Mouse (Mus musculus) olfactory bulb, adult 2 months (tissue): Measurements from ENCODE around the gene Brf1. TPM values are rescaled to one million over a fixed set of nuclear protein-coding genes. Genes with fewer than 3 reads are reported as not detected.
A peak's percentile ranks its signal among the peaks of the same experiment; 100 is the strongest.

ENCODE experiments used
- H3K27ac ChIP-seq: fragments of 200-500 bp; 2 replicates; pipeline ENCODE4 v1.5.1; 2012; ENCODE audit warnings: low read depth, low read length; ENCODE audit not compliant: insufficient read depth
- H3K4me1 ChIP-seq: fragments of 200-500 bp; 2 replicates; pipeline ENCODE4 v1.6.1; 2012; ENCODE audit warnings: low read length; ENCODE audit not compliant: control insufficient read depth, insufficient read depth
- H3K4me3 ChIP-seq: fragments of 200-500 bp; 2 replicates; pipeline ENCODE4 v1.5.1; 2012; ENCODE audit warnings: mild to moderate bottlenecking, low read depth, low read length, moderate library complexity; ENCODE audit not compliant: insufficient read depth
- CTCF ChIP-seq: fragments of 200-500 bp; IDR thresholded peaks from 2 replicates; pipeline ENCODE4 v1.5.1; 2012; ENCODE audit warnings: low read depth, mild to moderate bottlenecking, low read length, moderate library complexity; ENCODE audit not compliant: insufficient read depth
- POLR2A ChIP-seq: fragments of 200-500 bp; IDR thresholded peaks from 2 replicates; pipeline ENCODE4 v1.6.1; 2012; ENCODE audit warnings: mild to moderate bottlenecking, low read depth, low read length, moderate library complexity; ENCODE audit not compliant: insufficient read depth
- WGBS: fragments of 180-500 bp; shearing (Covaris S2); methylation state at CpG from one replicate; pipeline ENCODE4 v1.1.7; 2018; 5-methylcytosine and 5-hydroxymethylcytosine counted together
- polyA plus RNA-seq: library from polyadenylated mRNA; stranded (reverse); fragments of >200 nt; gene quantifications from 2 replicates; pipeline ENCODE4 v1.2.4, GENCODE M21; 2012; ENCODE audit warnings: low replicate concordance; ENCODE audit not compliant: missing spikeins, insufficient read depth, insufficient read length

Gene Brf1
- polyA plus RNA-seq, 1 experiment: not detected

DNA sequence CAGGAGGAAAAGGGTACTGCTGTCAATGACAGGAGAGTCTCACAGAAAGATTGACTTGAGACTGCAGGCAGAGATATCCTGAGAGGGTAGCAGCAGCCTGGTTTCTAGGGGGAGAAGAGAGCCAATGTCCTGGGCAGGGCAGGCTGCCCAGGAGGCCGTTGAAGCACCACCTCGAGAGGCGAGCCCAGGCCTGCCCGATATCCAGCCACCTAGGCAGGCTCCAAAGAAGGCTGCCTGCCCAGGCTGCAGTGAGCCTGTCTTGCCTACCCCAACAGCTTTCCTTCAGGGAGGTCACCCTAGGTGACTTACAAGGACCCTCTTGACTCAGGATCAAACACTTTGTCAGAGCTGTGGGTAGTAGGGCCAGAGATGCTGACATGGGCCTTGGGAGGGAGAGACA, 60.3 kb downstream of the Brf1 start:
- Histone ChIP-seq H3K4me3 (no peak overlapping the region), H3K27ac (no peak overlapping the region), H3K4me1 (peaks cover 18% of the 10 kb centered on the region)
- TF ChIP-seq POLR2A: no peak
- no peak for TF ChIP-seq CTCF
- WGBS: 90% methylated on average over 4 of the region's 4 CpGs

DNA sequence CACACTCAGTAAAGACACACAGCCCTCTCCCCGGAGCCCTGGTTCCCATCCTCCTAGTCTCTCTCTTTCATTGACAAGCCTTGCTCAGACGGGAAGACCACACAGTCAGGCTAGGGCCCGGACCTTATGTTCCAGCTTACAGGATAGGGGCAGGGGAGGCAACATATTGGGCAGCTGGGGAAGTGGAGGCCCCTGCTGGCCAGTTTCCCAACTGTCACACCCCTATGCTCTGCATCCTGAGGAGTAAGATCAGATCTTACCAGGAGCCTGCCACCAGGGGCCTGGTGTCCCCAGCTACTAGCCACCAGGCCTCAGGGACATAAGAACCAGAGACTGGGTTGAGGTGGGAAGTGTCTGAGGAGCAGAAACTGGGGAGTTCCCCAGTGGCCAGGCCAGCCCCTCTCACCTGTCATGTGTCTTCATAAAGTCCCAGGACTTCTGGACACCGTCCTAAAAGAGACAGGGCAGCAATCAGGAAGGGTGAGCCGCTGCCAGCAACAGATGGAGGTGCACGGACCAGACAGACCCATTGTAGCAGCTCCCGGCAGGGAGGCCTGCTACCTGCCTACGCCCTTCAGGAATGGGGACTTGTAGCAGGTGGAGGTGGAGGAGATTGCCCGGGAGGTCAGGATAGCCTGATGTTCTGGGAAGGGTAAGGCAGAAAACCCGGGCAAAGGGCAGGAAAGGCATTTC, 61.5 kb downstream of the Brf1 start:
- H3K4me3 ChIP-seq: no peak overlapping the region
- TF ChIP-seq CTCF (0 out of 2 replicates have a peak, but pooled peaks have one; percentile 7), POLR2A (no peak)
- WGBS: 77% methylated on average over 10 of the region's 10 CpGs

DNA sequence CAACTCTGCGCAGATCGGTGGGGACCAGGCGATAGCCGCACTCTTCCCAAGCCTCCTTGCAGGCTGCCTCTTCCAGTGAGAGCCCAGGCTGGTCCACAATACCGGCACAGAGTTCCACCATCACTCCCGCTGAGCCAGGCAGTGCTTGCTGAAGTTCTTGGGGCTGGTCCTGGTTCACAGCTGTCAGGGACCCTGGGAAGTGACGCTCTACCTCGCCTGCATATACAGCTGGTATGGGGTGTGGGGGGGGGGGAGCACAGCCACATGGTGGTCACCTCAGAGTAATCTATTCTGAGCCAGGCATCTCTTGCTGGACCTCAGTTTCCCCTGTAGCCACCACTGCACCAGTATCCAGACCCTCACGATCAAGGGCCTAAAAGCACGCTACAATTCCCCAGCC, 62.1 kb downstream of the Brf1 start:
- WGBS: 91% methylated on average over 10 of the region's 10 CpGs
- TF ChIP-seq POLR2A (no peak), CTCF (no peak)
- peaks cover 18% of the 10 kb centered on the region for H3K4me1 ChIP-seq

More for the DNA sequence above, 61.5 kb downstream of the Brf1 start:
- H3K27ac ChIP-seq: no peak overlapping the region
- H3K4me1 ChIP-seq: peaks cover 18% of the 10 kb centered on the region

DNA sequence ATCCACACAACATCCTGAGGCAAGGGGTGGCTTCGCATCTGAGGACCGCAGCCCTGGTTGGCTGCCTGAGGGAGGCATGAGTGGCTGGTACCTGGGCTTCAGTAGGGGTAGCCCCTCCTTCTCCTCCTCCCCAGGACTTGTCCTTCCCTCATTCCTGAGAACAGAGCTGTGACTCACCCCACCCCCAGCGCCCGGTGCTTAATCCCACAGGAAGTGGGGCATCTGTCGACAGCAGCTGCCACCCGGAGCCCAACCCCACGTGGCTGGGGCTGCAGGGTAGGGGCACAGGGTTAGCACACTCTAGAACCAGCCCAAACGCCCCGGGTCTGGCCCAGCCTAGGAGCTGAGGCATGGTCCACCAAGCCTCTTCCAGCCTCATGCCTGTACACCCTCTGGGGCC, 62.6 kb downstream of the Brf1 start:
- Histone ChIP-seq H3K4me3 (no peak overlapping the region), H3K27ac (no peak overlapping the region), H3K4me1 (peaks cover 18% of the 10 kb centered on the region)
- 59% methylated on average over 9 of the region's 9 CpGs for WGBS
- TF ChIP-seq CTCF: no peak
- no peak for TF ChIP-seq POLR2A

More for the DNA sequence above, 62.1 kb downstream of the Brf1 start:
- Histone ChIP-seq H3K27ac (no peak overlapping the region), H3K4me3 (no peak overlapping the region)

DNA sequence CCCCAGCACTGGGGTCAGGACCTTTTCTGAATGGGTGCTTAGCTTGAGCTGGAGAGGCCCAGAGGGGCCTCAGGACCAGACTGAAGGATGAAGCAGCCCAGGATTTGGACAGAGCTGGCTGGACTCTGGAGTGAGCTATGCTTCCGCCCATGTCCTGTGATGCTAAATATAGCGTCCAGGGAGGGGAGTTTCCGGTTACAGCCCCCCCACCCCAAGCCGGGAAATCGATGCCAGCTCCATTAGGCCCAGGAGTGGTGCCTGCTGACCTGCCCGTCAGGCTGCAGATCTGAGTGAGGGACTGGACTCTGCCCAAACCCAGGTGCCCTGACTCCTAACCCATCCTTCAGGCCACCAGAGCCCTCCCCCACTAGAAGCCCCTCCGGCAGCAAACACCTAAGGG, 67.9 kb downstream of the Brf1 start:
- Histone ChIP-seq H3K27ac (no peak overlapping the region), H3K4me3 (no peak overlapping the region), H3K4me1 (peaks cover 12% of the 10 kb centered on the region)
- 66% methylated on average over 7 of the region's 7 CpGs for WGBS
- TF ChIP-seq CTCF: no peak
- no peak for TF ChIP-seq POLR2A

DNA sequence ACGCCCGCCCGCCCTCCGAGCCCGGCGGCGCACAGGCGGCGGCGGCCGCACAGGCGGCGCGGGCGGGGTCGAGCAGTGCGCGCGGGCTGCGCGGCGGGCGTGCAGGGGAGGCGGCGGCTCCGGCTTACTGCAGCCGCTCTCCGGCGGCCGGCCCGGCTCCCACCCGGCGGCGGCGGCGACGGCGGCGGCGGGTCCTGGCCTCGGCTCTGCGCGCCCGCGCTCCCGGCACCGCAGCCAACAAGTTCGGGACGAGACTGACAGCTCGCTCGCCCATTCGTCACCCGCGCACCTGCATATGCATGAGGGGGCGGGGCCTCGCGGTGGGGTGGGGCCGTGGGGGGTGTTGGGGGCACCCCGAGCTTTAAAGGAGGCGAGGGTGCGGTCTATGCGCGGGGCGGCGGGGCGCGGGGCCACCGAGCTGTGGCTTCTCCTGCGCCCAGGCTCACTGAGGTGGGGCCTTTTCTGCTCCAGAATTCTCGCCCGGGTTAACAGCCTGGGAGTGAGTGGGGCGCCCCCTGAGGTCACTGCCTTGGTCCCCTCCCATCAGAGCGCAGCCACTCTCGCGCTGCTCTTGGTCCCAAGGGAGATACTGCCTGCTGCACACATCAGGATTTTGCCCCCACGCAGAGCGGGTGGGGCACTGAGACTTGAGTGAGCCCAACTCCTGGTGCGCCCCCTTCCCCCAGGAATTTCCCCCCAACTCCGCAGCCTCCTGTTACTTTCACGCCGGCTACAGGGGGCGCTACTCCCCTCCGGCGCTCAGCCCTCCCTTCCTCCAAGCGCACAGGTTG, 70.7 kb downstream of the Brf1 start, which contains the start of gene Jag2:
TSS of gene Jag2 (minus strand) at position 215 of the 791 bp plus-strand sequence.
- peaks cover 41% of the 10 kb centered on the region for H3K4me1 ChIP-seq
- H3K27ac ChIP-seq: peak within 1 kb of the TSS; percentile 27; the same call in 1 of the 2 replicates
- H3K4me3 ChIP-seq: peak within 1 kb of the TSS; percentile 67
- TF ChIP-seq POLR2A (no peak), CTCF (peak; percentile 49; the same call in 1 of the 2 replicates)
- 20% methylated on average over 85 of the region's 85 CpGs for WGBS

DNA sequence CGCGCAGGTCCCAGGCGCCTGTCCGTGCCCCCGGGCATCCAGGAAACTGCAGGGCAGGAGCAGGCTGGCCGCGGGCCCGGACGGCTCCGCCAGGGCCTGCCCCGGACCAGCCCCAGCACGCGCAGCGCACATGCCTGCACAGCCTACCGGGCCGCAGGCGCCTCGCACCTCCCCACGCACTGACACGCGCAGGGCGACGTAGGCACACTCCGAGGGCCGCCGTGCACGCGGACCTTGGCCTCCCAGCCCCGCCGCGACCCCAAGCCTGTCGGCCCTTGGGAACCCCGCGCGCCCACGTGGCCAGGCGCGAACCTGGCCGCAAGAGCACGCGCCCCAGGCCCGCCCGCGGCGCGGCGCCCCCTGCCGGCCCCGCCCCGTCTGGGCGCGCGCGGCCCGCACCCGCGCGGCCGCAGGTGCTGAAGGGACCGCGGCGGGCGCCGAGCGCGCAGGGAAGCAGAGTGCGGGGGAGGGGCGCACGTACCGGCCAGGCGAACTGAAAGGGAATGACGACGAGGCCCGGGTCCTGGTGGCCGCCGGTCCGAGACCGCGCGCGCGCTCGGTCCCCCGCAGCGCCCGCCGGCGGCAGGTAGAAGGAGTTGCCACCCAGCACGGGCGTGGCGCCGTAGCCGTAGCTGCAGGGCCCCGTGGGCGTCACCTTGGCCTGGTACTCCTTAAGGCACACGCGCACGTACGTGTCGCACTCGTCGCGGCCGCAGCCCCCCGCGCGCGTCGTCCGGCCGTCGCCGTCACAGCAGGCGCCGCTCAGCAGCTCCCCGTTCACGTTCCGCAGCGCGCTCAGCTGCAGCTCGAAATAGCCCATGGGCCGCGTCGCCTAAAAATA, 71.9 kb downstream of the Brf1 start:
- peak overlapping the region; percentile 67 for H3K4me3 ChIP-seq
- TF ChIP-seq POLR2A: peak; percentile 41
- no peak; the same call in 1 of the 2 replicates for TF ChIP-seq CTCF
- 1% methylated on average over 124 of the region's 124 CpGs for WGBS
- peaks cover 52% of the 10 kb centered on the region for H3K4me1 ChIP-seq
- peak overlapping the region; percentile 27; the same call in 1 of the 2 replicates for H3K27ac ChIP-seq

DNA sequence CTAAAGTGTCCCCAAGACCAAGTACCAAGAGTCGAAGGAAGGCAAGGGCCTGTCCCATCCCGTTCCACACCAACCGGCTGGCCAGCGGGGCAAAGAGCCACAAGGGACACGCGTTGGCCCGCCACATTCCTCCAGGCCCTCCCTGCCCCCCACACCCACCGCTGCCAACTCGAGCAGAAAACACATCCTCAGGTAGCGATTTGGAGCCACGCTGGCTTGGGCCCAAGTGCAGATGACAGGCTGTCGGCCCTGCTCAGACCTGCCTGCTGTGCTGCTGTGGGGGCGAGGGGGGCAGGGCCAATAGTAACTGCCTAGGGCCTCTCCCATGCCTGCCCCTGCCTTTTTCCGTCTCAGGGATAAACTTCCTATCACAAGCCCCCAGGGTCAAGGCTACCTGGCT, 73.2 kb downstream of the Brf1 start:
- Histone ChIP-seq H3K4me1 (peaks cover 63% of the 10 kb centered on the region), H3K4me3 (no peak overlapping the region), H3K27ac (no peak overlapping the region)
- 62% methylated on average over 14 of the region's 14 CpGs for WGBS
- no peak for TF ChIP-seq CTCF
- no peak for TF ChIP-seq POLR2A

DNA sequence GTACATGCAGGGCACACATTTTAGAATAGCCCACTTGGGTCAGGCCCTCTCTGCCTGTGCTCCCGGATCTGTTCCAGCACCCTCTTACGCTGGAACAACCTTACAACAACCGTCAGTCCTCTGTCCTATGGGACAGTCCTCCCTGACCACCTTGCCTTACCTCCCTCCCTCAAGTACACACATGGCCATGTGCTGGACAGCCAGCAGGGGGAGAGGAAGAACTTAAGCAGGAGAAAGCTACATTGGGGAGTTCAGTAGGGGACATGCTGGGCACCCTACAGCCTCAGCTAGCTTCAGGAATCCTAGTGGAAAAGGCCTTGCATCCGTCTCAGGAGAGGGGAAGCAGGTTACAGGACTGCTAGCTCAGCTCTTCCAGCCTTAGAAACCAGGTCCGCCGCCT, 74.6 kb downstream of the Brf1 start:
- no peak overlapping the region for H3K27ac ChIP-seq
- H3K4me1 ChIP-seq: peaks cover 63% of the 10 kb centered on the region
- TF ChIP-seq CTCF (no peak), POLR2A (no peak)
- no peak overlapping the region for H3K4me3 ChIP-seq
- 93% methylated on average over 6 of the region's 6 CpGs for WGBS
